Mouse (Mus musculus): ENCODE measurements around the gene Gm45521.

Gene Gm45521

GRCm38 (mm10) chr14:7957049-7957448, at the start of gene Gm45521:
Gm45521 (plus strand) TSS chr14:7957288.
- no peak for DNase-seq

DNA sequence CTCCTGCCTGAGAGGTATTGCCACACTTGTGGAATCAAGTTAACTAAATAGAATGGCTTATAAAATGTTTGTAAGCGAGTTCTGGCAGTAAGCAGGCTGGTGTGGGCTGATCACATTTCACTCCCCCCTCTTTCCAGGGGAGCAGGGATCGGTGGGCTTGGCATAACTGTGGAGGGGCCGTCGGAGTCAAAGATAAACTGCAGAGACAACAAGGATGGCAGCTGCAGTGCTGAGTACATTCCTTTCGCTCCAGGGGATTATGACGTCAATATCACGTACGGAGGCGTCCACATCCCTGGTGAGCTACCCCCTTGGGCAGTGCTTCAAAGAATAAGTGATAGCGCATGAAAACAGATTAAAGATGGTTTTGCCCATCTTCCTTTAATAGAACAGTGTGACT, 47.6 kb upstream of the Gm45521 start:
- no peak for DNase-seq

GRCm38 (mm10) chr14:7913842-7914241, 43.2 kb upstream of the Gm45521 start:
- peak; percentile 23 for DNase-seq

GRCm38 (mm10) chr14:7914461-7914860, 42.6 kb upstream of the Gm45521 start:
- DNase-seq, result no peak

- DNase-seq, result peak; percentile 19
These were observed 38.7 kb upstream of the Gm45521 start for GRCm38 (mm10) chr14:7918150-7918991.

GRCm38 (mm10) chr14:7919309-7919708, 37.8 kb upstream of the Gm45521 start:
- DNase-seq, result no peak

DNA sequence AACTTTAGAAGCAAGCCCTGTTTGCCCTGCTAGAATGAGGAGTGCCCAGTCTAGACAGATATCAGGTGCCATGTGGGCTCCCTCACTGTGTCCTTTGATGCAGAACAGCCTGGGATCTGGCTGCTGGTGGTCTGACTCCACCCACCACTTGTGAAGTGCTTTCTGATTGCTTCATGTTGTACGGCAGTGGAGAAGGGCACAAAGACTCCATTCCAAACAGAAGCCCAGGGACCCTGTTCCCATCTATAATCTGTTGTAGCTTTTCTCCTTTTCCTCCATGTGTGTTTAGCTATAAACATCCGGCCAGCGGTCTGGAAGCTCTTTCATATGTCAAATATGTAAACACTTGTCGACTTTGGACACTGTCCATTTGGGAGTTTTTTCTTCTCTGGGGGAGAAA, 37.2 kb upstream of the Gm45521 start:
- DNase-seq, result peak; percentile 67

GRCm38 (mm10) chr14:7921459-7921858, 35.6 kb upstream of the Gm45521 start:
- DNase-seq, result no peak

DNA sequence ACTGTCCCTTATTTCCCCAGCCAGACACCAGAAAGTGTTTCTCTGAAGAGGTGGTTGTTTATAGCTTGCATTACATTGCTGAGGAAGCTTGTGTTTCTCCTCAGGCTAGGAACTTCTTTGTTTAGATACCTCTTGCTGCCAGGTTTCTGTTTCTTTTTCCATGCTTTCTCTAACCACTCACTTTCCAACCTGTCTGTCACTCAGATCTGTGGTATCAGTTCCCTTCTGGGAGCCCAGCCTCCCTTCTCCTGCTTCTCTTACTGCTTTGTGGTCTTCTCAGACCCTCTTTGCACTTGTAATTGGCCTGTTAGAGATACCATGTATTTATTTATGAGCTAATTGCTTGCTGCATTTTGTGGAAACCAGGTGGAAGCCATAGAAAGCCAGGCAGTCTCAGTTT, 33.5 kb upstream of the Gm45521 start:
- no peak for DNase-seq

- no peak for DNase-seq
These were observed 28.7 kb upstream of the Gm45521 start for GRCm38 (mm10) chr14:7928362-7928761.

DNA sequence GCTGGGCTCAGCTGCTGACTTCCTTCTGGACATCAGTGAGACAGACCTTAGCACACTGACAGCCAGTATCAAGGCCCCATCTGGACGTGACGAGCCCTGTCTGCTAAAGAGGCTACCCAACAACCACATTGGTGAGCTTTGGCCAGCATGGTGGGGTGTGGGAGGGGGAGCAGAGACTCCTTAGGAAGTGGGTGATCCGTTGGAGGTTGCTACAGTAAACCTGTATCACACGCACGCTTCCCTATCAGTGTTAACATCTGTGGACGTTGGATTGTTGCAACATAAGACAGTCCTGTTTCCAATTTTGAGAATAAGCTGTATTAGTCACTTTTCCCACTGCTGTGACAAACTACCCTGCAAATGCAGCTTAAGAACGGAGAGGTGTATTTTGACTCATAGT, 28.1 kb upstream of the Gm45521 start:
- DNase-seq, result no peak

GRCm38 (mm10) chr14:7932151-7932550, 24.9 kb upstream of the Gm45521 start:
- DNase-seq, result no peak

DNA sequence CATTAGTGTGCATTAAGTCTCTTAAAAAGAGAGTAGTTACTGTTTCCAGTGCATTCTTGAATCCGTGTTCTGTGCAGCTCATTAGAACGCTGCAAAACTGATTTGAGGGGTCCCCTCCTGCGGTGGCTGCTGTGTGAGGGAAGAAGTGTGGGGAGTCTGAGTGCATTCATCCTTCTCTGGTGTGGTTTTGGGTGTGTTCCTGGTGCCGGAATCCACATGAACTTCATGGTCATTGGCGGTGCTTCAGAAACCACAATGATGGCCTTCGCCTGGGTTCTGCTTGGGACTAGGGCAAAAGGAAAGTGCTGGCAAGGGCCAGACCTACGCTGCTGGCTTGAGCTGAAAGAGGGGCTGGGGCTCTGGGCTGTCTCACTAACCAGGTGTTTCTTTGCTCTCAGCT, 22.9 kb upstream of the Gm45521 start:
- DNase-seq, result no peak

- peak; percentile 53 for DNase-seq
These were observed 19.9 kb upstream of the Gm45521 start for GRCm38 (mm10) chr14:7937052-7937630.

DNA sequence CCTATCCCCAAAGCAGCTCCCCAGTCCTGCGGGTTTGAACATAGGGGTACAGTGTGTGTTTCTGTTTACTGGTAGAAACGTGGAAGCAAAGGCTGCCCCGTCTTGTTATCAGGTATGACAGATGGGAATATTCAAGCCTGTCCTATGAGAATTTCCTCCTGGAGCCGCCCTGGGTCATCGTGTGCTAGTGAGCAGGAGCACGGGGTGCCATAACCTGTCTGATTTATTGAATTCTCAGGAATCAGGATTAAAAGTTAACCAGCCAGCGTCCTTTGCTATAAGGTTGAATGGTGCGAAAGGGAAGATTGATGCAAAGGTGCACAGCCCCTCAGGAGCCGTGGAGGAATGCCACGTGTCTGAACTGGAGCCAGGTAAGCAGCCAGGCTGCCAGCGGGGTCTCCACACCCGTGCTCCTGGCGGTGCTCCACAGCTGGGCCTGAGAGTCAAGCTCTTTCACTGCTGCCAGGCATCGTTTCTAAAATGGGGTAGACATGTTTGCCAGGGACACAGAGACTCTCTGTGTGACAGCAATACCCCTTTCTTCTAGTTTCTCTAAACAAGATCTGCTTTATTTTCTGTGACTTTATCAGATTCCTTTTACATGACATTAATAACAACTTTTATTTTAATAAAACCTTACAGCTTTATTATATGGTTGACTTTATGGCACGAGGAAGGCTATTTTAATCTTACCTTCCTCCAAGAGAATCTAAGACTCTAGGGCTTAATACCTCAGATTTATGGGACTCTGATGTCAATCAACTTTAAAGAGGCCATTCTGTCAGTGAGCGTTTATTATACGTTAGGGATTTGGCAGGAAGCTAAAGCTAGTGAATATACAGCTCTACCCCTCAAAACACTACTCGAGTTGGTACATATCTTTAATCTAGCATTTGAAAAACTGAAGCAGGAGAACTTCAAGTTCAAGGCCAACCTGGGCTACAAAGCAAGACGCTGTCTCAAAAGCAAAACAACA, 18.0 kb upstream of the Gm45521 start:
- no peak for DNase-seq

DNA sequence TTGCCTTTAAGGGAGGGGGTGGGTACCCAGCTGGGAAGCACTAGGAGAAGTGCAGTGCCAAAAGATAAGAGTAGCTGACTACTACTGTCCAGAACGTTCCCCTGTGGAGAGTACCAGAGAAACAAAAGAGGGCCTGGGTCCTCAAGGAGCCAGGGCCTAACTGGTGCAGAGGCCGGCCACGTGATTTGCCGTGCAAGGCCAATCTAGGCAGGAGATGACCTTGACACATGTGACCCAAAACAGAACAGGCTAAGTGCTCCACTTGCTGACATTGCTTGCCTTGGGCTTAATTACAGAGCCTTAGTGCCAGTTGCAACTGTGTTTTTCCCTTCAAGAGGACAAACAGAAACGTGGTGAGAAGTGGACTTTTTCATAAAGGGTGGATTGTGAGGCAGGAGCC, 15.7 kb upstream of the Gm45521 start:
- no peak for DNase-seq

DNA sequence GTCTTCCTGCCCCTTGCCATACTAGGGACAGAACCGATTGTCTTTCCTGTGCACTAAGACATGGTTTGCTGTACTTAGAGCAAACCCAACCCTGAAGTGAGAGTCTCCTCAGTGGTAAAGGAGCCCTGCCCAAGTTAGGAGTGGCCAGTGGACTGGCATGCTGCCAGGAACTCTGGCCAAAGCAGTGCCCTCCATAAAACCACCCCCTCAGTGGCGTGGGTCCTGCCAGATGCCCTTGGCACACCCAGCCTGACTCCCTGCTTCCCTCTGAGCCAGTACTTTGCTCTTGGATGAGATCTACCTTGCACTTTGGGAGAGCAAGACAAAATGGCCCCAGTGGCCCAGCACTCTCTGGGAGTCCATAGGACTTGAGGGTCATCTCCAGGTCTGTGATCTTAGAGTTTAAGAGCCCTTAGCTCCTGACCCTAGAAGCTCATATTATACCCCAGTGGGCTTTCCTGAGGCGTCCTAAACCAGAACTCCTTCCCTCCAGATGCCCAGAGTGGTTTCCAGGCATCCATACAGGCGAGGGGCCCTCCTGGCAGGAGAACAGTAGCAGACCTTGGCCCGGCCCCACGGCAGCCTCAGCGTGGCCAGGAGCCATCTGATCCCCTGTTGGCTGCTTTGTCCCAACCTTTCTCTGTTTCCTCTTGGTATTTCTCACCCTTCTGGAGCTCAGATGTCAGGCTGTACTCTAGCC, 13.8 kb upstream of the Gm45521 start:
- DNase-seq, result peak; percentile 50

DNA sequence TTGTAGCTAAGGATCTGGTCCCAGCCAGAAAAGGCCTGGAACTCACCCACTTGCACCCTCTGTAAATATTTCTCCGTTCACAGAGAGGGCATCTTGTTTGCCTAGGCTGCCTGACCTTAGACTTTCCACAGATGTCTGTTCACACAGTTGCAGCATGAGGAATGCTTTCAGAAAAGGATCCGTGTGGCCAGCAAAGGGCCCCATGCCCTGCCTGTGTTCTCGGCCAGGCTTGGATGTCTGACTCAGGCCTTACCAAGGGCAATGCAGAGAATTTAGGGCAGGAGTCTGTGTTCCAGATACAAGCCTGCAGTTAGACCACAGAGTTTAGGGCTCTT, 13.3 kb upstream of the Gm45521 start:
- DNase-seq, result no peak

DNA sequence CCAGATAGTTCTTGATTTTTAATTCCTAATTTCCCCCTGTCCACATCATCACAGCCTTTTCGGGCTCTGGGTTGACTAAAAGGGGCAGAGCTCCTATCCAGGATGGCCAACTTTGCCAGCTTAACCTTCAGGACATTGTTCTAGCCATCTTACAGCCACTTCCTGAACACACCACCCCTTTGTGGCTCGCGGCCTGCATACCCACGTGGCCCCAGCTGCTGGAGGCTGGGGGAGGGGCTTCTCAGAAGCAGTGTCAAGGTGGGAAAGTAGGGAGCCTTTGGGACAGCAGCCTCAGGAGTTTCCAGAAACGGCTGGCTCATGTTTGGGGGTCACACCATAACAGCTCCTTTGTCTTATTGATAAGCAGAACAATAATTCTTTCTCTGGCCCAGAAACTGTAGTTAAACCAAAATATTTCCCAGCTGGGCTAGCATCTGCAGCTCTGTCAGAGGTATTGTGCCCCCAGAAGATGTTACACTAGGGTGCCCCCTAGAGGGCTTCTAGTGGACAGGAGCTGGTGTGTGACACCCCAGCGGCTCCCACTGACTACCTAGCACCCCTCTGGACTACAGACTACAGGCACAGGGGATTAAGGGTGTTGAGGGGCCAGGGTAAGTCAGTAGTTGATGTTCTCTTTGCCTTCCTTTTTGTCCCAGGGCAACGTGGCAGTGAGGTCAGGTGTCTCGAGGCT, 12.6 kb upstream of the Gm45521 start:
- peak; percentile 35 for DNase-seq

- DNase-seq, result no peak
These were observed 11.8 kb upstream of the Gm45521 start for GRCm38 (mm10) chr14:7945261-7945660.

DNA sequence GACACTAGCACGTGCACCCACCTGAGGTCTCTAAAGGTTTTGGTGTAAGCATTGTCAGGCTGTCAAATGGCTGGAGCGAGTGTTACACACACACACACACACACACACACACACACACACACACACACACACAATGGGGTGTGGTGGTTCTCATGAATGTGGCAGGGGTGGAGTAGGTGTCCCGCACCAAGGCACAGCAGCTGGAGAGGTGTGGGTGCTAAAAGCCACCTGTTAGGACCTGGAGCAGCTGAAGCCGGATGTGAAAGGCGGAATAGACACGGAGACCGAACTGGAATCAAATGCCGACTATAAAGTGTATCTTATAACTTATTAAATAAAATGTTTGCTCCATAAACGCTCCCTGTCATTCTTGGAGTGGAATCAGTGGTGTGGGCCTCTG, 5.9 kb upstream of the Gm45521 start:
- no peak for DNase-seq

GRCm38 (mm10) chr14:7952610-7953254, 4.4 kb upstream of the Gm45521 start:
- peak; percentile 71 for DNase-seq
